Mouse (Mus musculus) megakaryocyte, embryonic 14.5 days (primary cell): ENCODE measurements around the gene Btf3.

Experiments
- FLI1 ChIP-seq: IDR thresholded peaks from 2 replicates; pipeline ENCODE4 v1.6.1; 2012; ENCODE audit warnings: low read length, inconsistent platforms, mixed read lengths
- GATA1 ChIP-seq: IDR thresholded peaks from 3 replicates; pipeline ENCODE4 v1.6.1; 2012; ENCODE audit warnings: mixed read lengths, low read length, inconsistent platforms, borderline replicate concordance

GRCm38 (mm10) chr13:98262636-98263457, 54.0 kb downstream of the Btf3 start, which contains the start of the genes Utp15 and Ankra2:
- TF ChIP-seq GATA1 (no peak), FLI1 (peak; percentile 73; the same call in 1 of the 2 replicates)
